Mouse (Mus musculus) retina, embryonic 14.5 days (tissue): ENCODE measurements at regions not wholly inside any gene's neighbourhood (a gene's known extent, or its start where the extent isn't known, plus 50 kb on each side); places are given as distances from the start of the nearest gene placed in this dataset.

Source experiments
- DNase-seq: peaks from one replicate; pipeline ENCODE4 v3.0.0-alpha.2; 2015; ENCODE audit warnings: low spot score

DNA sequence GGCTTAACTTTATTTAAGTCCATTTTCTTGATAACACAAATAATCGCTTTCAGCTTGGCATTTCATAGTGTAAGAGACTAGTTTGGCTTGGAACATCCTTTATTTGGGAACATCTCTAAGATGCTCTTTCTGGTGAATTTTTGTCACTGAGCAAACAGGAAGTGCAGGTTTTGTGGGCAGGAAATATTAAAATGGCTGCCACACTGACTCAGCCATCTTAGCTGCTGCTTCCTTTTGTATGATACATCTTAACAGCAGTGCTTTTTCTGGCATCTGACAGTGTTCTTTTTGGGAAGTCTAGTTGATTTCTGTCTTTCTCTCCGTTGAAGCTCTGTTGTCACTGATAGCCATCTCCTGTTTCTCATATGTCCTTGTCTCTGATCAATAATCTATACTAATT, 329.4 kb upstream of the Tet2 start:
- DNase-seq, result no peak

DNA sequence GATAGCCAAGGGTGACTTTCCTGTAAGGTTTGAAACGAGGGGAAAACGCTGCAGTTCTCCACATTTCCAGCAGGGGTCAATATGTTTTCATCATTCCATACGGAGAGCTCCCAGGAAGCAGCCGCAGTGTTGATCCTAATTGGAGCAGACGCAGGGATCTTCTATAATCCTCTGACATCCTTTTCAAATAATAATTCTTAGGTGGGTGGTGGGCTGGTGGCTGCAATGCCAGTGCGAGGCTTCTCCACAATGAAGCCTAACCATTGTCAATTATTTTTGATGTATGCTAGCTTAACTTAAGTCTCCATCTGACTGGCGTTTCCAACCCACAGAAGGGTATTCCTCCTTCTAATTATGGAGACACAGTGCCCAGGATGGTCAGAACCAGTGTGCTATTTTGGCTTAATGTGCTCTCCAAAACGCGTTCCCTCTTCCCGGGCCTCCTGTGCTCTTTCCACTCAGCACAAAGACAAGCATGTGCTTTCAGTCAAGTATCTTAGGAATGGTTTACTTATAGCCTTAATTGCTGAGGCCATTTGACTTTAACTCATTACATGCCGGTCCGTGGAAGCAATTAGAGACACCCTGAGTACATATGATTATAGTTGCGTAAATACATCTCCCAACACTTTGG, 331.6 kb upstream of the Tet2 start:
- DNase-seq, result peak; percentile 97

DNA sequence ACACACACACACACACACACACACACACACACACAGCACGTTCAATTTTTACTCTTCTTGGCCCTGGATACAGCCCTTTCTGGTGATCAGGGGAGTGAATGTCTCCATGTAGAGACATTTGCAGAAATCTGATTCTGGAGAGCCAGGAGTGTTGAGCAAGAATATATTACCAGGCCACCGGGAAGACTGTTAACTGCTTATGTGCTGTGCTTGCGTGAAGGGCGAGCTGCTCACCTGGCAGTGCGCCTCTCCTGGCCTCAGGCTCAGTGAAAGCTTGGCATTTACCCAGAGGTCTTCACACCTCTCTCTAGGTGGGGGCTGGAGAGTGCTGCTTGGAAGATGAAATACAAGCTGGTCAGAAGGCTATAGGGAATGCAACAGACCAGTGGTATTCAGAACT, 332.4 kb upstream of the Tet2 start:
- DNase-seq, result no peak

DNA sequence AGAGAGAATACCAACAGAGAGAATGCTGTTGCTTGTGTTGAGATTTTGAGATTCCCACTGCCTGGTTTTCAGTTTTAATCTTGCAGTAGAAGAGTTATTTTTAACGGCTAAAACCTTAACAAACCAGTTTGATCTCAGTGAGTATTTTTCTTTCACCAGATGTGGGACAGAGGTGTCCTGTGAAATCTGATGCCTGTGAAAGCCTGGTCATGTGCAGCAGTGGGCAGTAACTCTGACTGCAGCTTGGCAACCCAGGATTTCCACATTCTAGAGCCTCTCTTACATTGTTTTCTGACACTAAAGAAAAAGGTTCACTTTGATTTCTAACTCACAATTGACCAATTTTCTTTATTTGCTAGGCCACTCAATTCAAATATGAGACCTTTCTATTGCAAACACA, 335.7 kb upstream of the Tet2 start:
- no peak for DNase-seq

DNA sequence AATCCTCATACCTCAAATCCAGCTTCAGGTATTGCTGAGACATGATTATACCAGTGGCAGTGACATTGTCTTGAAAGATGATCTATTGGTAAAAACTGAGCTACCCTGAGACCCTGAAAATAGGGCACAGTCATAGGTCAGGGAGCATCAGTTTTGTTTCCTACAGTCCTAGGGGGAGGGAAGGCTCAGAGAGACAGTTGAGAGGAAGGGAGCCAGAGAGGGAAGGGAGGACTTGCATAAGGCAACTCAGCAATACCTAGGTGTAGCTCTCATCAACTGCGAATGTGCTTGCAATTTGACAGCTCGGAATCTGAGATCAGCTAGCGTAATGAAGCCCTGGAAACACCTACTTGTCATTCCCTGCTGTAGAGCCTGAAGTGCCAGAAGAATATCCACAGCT, 334.4 kb upstream of the Cxxc4 start:
- no peak for DNase-seq

DNA sequence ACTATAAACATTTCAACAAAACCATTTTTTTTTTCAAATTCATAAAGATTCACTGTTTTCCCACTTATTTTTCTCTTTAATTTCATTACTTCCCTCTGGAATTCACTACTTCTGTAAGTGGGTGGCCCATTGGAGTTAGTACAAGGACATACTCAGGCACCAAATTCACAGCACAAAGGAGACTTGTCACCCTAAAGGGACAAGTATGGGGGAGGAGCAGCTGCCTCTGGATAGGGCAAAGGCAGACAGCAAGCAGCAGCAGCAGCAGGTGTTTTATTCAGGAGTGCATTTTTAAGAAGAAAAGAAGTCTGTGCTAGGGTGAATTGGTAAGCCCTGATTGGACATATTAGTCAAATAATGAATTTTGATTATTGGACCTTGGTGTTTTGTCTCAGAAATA, 314.1 kb upstream of the Cxxc4 start:
- no peak for DNase-seq

DNA sequence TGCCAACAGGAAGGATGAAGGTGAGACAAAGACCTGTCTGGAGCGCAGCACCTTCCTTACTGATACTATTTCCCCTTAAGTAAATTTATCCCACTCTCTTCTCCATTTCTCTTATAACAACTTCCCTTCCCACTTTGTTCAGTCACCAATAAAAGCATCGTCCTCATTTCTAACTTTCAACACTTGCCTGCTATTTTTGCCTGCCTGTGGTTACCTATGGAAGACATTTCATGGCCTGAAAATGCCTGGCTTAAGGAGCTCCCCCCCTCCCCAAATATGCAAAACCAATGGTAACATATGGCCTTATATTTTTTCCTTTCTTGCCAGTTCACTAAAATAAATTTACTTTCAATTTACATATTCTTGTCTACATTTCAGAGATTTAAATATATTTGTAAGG, 271.0 kb upstream of the Cxxc4 start:
- no peak for DNase-seq

DNA sequence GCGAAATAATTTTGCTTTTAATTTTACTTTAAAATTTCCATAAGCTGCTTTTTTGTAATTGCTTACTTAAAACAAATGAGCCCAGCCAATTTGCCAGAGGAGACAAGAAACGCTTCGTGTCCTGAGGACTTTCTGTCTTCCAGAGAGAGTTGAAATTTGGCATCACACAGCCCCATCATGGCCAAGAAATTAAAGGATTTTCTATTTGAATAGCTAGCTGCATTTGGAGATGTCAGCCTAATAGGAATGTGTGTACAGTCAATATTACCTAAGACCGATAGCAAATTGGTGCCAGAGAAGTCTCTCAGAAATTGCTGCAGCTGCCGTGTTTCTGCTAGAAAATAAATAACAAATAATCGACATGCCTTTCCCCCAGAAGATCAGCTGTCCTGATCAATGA, 268.1 kb upstream of the Cxxc4 start:
- no peak for DNase-seq

DNA sequence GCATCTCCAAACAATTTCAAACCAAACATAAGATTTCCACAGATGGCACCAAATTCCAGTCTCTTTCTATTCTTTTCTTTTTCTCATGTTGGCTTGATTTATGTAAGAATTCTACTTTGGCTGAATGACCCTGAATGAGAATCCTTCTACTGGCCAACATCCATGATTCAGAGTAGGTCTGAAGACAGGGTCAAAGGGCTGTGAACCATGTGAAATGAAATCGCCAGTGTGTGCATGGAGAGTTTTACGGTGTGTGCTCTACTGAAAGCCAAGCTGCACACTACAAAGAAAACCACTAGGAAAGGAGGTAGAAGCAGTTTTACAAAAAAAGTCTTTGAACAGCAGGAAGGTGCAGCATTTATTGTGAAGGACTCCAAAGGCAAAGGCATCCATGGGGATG, 263.5 kb upstream of the Cxxc4 start:
- no peak for DNase-seq

DNA sequence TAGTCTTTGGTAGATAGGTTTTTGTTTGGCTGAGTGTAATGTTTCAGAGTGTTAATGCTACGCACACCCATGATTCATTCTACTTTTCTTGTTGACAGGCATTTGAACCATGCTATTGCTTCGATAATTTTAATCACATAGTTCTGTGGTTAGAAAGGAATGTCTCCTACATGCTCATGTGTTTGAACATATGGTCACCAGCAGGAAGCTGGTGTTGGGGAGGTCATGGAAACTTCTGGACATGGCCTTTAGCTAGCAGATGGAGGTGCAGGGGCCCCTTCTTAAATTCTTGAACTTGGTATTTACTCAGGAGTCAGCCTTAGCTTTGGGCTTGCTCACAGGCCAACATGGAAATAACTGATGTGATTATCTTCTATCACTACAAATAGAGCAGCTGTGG, 248.6 kb upstream of the Cxxc4 start:
- no peak for DNase-seq

DNA sequence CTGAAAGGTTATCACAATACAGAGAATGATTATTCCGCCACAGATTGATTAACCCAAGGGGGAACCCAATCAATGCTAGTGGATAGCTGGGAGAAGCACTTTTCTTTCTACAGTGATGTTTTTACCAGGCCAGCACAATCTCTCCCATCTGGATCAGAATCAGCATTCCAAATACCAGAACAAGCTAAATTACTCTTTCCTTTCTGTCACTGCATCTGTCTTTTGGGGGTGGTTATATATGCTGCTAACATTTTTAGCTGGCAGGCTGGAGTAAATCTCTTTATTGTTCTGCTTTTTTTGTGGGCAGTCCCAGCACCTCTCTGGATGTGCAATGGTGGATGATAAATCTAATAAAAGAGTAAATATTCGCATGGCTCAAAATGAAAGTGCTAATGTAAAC, 242.3 kb upstream of the Cxxc4 start:
- DNase-seq, result no peak

DNA sequence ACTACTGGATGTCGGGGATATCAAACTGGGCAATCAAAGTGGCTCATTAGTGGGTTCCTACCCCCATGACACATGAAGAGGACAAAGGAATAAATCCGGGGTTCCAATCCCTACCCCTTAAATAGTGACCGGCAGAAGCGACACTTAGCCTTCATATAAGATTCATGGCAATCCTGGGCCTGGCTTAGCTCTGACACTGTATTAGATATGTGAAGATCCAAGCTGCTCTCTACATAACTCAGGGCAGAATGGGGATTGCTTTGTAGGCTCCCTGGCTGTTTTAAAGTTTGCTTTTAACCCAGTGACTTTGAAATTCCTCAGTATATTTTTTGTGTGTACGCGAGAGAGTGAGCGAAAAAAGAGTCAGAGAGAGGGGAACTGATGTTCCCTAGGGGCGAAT, 236.3 kb upstream of the Cxxc4 start:
- no peak for DNase-seq

DNA sequence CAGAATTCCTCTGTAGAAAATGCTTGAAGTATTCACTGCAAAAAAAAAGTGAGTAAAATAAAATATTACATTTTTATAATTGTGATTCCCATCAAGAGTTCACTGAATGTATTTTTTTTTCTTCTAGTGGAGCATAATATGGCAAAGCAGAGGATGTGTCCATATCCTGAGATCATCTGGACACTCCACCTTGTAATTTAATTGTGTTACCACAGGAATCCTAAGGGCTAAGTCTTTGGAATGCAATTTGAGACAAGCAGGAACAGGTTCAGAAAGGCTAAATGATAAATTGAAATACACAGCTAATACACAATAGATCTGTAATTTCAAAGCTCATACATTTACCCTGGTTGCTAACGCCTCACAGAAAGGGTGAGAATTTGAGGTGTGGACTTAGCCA, 235.7 kb upstream of the Cxxc4 start:
- DNase-seq, result no peak

DNA sequence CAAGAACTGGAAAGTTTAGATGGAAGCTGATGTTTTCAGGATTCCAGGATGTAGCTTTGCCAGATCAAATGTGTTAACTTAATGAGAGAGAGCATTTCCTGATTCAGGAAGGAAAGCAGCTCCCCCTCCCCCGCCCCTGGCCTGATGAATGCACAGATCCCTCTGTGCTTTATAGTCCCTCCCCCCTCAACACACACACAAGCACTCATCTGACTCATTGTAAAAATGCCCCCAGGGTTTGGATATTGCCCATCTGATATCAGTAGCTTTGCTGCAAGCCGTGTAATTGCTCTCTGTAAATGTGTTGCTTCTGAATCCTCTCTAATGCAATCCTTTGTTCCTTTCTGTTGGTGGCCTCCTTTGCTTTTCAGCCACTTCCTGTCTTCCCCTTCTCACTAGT, 221.5 kb upstream of the Cxxc4 start:
- DNase-seq, result peak; percentile 25

DNA sequence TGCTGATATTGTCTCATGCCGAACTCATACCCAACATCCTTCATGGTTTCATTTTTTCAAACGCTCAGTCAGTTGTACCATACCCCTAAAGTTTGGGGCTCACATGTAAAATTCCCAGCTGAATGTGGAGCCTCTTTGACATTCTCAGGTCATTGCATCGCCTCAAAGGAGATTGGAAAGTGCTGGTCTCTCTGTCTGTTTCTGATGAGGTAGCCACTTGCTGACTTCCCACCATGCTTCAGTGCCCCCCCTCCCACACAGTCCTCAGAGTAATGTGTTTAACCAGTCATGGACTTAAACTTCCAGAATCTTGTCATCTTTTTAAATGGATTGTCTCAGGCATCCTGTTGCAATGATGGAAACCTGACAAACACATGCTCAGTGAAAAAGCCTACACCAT, 220.9 kb upstream of the Cxxc4 start:
- DNase-seq, result no peak

DNA sequence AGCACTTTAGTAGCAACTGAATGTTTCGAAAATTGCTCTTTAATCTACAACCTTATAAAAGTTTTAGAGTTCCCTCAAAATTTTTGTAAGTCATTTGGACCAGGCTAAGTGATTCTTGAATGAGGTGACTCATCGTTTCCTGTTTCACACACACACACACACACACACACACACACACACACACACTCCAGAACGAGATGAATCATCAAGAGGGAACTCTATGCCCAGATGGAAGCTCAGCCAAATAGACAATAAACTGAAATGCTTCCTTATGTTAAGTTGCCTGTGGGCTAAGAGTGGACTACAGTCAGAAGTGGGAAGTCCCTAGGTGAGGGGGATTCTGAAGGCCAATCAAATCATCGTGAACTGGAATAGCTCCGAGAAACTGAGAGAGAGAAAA, 202.4 kb upstream of the Cxxc4 start:
- DNase-seq, result no peak

DNA sequence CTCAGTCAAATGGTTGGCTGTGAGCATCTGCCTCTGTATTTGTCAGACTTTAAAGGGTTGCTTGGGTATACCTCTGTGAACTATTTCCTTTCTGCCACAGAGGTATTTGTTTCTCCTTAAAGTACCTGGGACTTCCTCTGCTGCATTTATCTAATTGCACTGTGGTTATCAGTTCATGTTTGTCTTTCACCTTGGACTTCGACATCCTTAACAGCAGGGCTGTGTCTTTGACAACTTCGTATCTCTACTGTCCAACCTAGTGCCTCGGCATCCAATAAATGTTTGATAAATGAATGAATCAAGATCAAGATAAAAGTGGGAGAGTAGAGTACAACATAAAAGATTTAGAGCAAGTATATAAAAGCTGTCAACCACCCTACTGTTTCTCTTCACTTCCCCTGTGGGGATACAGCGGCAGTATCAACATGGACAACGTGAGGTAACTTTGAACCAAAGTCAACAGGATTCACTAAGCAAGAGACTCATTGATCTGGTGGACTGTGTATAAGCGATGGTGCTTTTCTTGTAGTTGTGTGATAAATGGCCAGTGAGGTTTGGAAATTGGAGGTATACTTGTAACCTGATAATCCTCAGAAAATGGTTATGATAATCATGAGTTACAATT, 199.9 kb upstream of the Cxxc4 start:
- no peak for DNase-seq

DNA sequence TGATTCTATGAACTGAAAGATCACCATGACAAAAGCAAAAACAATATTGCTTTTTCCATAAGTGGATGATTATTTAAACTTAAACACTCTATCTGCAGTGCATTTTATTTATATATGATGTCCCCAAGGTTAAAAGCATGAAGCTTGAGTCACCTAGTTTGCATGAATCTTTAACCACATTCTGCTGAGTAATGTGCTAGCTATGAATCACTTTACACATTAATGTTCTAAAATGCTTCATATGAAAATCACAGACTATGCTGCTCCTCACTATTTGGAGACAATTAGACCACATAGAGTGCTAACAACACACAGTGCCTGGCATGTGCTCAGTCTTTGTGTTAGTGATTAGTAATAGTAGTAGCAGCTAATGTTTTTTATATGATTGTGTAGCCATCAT, 185.6 kb upstream of the Cxxc4 start:
- DNase-seq, result no peak

DNA sequence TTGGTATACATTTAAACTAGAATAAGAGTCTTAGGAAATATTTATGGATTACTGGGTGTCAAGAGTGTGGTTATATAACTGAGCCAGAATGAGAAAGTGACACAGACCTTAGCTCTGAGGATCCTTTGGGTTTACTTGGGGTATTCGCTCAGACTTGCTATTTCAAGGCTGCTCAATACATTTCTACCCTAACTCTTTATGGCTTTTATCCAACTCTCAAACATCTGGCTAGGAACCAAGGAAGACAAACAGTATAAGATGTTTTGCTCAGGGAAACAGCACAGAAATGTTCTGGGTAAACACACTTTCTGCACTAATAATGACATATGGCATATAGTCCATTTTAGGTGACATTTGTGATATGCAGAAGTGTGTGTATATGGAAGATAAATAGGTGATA, 153.8 kb upstream of the Cxxc4 start:
- no peak for DNase-seq

DNA sequence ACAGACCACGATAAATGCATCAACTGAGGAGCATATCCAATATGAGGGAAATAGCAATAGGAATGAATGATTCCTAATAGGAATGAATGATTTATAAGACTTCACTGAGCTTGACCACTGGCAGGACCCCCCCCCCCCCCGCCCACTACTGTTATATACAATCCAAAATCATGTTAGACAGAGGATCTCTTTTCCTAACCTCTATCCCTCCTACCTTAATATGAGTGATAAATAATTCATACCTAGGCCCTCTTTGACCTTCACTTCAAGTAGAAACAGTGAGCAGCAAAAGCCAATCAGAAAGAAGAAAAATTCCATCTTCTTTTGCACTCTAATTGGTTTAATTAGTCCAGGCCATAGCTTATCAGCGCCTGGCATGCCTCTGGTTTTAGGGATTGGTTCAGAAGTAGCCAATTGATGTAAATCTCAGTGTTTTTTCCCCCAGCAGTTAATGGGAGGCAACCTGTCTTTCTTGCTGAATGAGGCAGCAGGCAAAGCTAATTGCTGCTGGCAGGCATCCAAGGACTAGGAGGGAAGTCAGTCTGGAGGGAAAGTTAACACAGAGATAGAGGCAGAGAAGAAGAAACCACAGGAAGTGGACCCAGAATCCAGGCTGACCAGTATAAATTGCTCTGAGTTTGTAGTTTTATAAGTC, 136.7 kb upstream of the Cxxc4 start:
- peak; percentile 67 for DNase-seq

DNA sequence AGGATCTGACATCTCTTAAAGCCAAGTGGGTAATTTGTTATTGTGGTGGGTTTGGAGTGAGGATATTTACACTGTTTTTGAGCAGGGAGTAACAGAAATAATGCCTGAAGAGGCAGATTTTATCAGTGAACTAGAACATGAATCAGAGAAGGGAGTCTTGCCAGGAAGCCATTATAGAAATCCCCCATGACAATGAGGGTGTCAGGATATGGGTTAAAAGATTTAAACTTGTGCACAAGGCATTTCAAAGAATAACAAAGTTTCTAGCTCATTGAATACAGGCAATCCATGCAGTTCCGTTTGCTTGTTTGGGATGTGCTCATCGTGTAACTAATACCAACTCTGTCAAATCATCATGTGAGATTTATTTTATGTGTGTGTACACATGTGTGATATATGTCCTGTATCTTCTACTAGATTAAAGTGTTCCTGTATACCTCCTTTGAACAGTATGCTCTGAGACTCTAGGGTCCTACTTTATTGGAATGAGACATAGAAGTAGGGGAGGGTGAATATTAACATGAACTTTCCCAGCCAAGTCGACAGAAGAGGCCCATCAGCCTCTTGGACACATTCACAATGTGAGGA, 134.0 kb upstream of the Cxxc4 start:
- no peak for DNase-seq

DNA sequence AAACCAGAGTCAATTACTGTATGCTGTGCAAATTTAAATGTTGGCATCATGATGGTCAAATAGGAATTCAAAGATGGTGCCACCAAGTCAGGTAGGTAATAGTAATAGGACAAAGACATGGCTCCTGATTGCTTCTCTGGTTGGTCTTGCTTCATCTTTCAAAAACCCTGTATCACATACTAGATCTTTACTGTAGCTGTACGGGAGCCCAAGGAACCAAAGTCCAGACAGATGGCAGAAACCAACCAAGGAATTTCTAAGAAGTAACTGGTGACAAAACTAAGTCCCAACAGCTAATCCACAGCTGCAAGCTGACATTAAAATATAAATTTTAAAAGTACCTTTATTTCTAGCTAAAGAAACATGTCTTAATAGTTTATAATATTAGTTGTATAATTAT, 131.7 kb upstream of the Cxxc4 start:
- DNase-seq, result no peak

DNA sequence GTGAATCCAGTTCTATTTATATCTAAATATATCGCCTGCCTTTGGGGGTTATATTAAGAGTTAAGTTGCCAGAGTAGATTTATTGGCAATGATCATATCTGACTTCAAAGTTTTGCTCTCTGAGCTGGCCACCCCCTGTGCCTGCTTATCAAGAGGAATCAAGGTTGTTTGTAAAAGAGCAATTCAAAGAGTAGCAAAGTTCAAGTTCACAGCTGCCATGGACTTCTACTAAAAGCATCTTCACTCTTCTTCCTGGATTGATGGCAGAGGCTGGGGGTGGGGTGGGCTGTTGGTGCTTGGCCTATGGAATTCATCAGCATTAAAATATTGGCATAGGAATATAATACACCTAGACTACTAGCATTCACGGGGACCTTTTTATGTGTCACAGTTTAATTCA, 131.2 kb upstream of the Cxxc4 start:
- DNase-seq, result no peak

DNA sequence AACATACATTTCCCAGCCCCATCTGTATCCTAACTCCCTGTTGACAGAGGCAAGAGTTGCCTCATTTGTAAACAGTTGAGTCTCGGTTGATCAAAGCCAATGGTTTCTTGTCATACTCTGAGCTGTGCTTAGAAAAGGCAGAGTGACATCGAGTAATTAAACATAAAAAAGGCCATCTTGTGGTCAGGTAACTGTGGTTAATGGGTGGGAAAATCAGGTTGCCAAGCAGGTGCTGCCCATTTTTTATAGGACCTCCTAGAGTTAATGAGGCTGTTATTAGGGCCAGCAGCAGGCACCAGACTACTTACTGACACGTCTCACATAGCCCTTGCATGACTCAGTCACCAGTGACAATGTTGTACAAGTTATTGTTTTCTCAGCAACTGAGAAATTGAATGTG, 130.7 kb upstream of the Cxxc4 start:
- DNase-seq, result no peak
